Mouse (Mus musculus) CD4-positive naive resting alpha-beta T cell, adult 76 days (primary cell): ENCODE data around the gene Prkar2b. TPM values are rescaled to one million over a fixed set of nuclear protein-coding genes. Genes with fewer than 3 reads are reported as not detected.

ENCODE experiments used
- total RNA-seq: library from RNA; stranded (reverse); gene quantifications from one replicate; pipeline ENCODE4 v1.2.4, GENCODE M21; 2023

Gene Prkar2b
- total RNA-seq, result 3.2 TPM

GRCm38 (mm10) chr12:32061090-32061930 lies at the start of gene Prkar2b:
Gene Prkar2b, minus strand, starts transcription at chr12:32061296.

GRCm38 (mm10) chr12:31949759-31950658 lies 111.1 kb downstream of the Prkar2b start, which contains the start of gene Hbp1:
Gene Hbp1, minus strand, starts transcription at chr12:31950535.

Other genes starting within 250 kb of the Prkar2b start
- 189 TPM for gene Hbp1, start 110.8 kb downstream of the Prkar2b start, total RNA-seq
- gene Pik3cg, start 147.4 kb upstream of the Prkar2b start, total RNA-seq, result 36.5 TPM